Mouse (Mus musculus): ENCODE measurements at regions not wholly inside any gene's neighbourhood (a gene's known extent, or its start where the extent isn't known, plus 50 kb on each side); places are given as distances from the start of the nearest gene placed in this dataset.

GRCm38 (mm10) chr13:44293736-44294416, 435.4 kb upstream of the Jarid2 start:
- DNase-seq (ENCODE audit: low spot score): no peak

GRCm38 (mm10) chr13:44295621-44296020, 433.7 kb upstream of the Jarid2 start:
- no peak for DNase-seq (ENCODE audit: low spot score)

GRCm38 (mm10) chr13:44300611-44301010, 428.7 kb upstream of the Jarid2 start:
- DNase-seq (ENCODE audit: low spot score): no peak

- DNase-seq (ENCODE audit: low spot score): no peak
Measured at GRCm38 (mm10) chr13:44301215-44301614, 428.1 kb upstream of the Jarid2 start.

GRCm38 (mm10) chr13:44301936-44302335, 427.3 kb upstream of the Jarid2 start:
- DNase-seq (ENCODE audit: low spot score): no peak

GRCm38 (mm10) chr13:44305134-44305991, 423.9 kb upstream of the Jarid2 start:
- no peak for DNase-seq (ENCODE audit: low spot score)

GRCm38 (mm10) chr13:44306275-44307050, 422.8 kb upstream of the Jarid2 start:
- no peak for DNase-seq (ENCODE audit: low spot score)

- no peak for DNase-seq (ENCODE audit: low spot score)
Measured at GRCm38 (mm10) chr13:44308227-44308626, 421.0 kb upstream of the Jarid2 start.

GRCm38 (mm10) chr13:44312237-44312636, 417.0 kb upstream of the Jarid2 start:
- no peak for DNase-seq (ENCODE audit: low spot score)

GRCm38 (mm10) chr13:44316747-44317446, 412.4 kb upstream of the Jarid2 start:
- no peak for DNase-seq (ENCODE audit: low spot score)

GRCm38 (mm10) chr13:44317596-44317995, 411.7 kb upstream of the Jarid2 start:
- DNase-seq (ENCODE audit: low spot score): no peak

GRCm38 (mm10) chr13:44319101-44319500, 410.2 kb upstream of the Jarid2 start:
- DNase-seq (ENCODE audit: low spot score): no peak

GRCm38 (mm10) chr13:44319511-44319910, 409.8 kb upstream of the Jarid2 start:
- DNase-seq (ENCODE audit: low spot score): no peak

GRCm38 (mm10) chr13:44320311-44320710, 409.0 kb upstream of the Jarid2 start:
- DNase-seq (ENCODE audit: low spot score): no peak

GRCm38 (mm10) chr13:44321009-44321596, 408.2 kb upstream of the Jarid2 start:
- no peak for DNase-seq (ENCODE audit: low spot score)

- no peak for DNase-seq (ENCODE audit: low spot score)
Measured at GRCm38 (mm10) chr13:44328416-44328815, 400.9 kb upstream of the Jarid2 start.

- DNase-seq (ENCODE audit: low spot score): no peak
Measured at GRCm38 (mm10) chr13:44329161-44329560, 400.1 kb upstream of the Jarid2 start.

- DNase-seq (ENCODE audit: low spot score): no peak
Measured at GRCm38 (mm10) chr13:44329701-44330100, 399.6 kb upstream of the Jarid2 start.

- no peak for DNase-seq (ENCODE audit: low spot score)
Measured at GRCm38 (mm10) chr13:44332716-44333240, 396.5 kb upstream of the Jarid2 start.

GRCm38 (mm10) chr13:44339061-44339741, 390.1 kb upstream of the Jarid2 start:
- no peak for DNase-seq (ENCODE audit: low spot score)

- DNase-seq (ENCODE audit: low spot score): no peak
Measured at GRCm38 (mm10) chr13:44345094-44345493, 384.2 kb upstream of the Jarid2 start.
